Mouse (Mus musculus): Measurements from ENCODE around the gene Dgkg.

- TF ChIP-seq CTCF (IDR thresholded peaks at IDR 0.05; ENCODE audit: low read depth, low read length) (no peak), POLR2A (IDR thresholded peaks at IDR 0.05; ENCODE audit: insufficient read depth, low read length) (no peak), EP300 (IDR thresholded peaks at IDR 0.05; ENCODE audit: insufficient read depth, low read depth, low read length) (no peak)
These were observed 26.6 kb upstream of the Dgkg start for GRCm38 (mm10) chr16:22683605-22684004.
